Mouse (Mus musculus) embryo, embryonic 9.5 days (tissue): ENCODE results near the gene Pou2f2.

ENCODE experiments used
- DNase-seq: peaks from one replicate; pipeline ENCODE4 v3.0.0-alpha.2; 2017; ENCODE audit errors: extremely low spot score

Gene Pou2f2

GRCm38 (mm10) chr7:25150151-25150663 lies 29.3 kb downstream of the Pou2f2 start:
- DNase-seq = peak; percentile 40

DNA sequence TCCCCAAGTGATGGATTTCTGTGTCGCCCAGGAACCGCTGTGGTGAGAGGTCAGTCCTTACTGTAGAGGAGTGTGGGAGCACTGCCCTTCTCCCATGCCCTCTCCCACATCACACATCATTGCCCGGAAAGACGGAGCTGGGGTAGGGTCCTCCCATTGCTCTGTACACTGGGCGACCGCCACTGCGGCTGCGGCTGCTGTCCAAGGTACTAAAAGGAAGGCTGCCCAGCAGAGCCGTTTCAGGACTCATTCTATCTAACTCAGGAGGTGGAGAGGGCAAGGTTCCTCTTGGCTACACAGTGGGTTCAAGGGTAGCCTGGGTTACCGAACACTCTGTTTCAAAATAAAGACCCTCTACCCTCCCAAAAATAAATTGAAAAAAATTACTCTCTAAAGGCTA lies 33.6 kb downstream of the Pou2f2 start:
- peak; percentile 58 for DNase-seq

DNA sequence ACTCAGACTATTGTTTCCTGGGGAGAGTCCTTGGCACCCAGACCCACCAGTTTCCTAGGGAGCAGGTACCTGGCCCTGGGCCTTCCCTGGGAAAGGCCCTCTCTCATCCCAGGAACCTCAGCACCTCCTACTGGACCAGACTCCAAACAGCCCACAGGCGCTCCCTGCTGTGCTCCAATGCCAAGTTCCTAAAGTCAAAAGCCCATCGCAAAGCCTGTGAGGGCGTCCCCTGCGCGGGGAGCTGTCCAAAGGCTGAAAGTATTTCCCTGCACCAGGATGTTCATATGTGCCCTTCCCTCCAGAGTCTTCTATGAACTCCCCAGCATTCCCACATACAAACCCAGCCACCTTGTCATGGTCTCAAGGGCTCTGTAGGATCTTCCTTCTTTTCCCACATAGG lies 37.8 kb downstream of the Pou2f2 start:
- DNase-seq = peak; percentile 63

DNA sequence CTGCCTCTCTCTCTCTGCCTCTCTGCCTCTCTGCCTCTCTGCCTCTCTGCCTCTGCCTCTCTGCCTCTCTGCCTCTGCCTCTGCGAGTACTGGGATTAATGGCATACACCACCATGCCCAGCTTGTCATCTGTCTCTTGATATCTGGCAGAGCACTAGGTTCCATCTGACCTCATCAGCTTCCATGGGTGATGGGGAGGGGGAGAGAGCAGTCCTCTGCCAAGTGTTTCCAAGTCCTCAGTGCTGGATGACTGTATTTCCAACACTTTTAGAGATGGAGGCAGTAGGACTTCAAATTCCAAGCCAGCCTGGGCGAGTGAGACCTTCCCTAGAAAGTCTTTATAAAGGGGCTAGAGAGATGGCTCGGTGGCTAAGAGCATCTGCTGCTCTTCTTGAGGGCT lies 42.0 kb downstream of the Pou2f2 start:
- no peak for DNase-seq

DNA sequence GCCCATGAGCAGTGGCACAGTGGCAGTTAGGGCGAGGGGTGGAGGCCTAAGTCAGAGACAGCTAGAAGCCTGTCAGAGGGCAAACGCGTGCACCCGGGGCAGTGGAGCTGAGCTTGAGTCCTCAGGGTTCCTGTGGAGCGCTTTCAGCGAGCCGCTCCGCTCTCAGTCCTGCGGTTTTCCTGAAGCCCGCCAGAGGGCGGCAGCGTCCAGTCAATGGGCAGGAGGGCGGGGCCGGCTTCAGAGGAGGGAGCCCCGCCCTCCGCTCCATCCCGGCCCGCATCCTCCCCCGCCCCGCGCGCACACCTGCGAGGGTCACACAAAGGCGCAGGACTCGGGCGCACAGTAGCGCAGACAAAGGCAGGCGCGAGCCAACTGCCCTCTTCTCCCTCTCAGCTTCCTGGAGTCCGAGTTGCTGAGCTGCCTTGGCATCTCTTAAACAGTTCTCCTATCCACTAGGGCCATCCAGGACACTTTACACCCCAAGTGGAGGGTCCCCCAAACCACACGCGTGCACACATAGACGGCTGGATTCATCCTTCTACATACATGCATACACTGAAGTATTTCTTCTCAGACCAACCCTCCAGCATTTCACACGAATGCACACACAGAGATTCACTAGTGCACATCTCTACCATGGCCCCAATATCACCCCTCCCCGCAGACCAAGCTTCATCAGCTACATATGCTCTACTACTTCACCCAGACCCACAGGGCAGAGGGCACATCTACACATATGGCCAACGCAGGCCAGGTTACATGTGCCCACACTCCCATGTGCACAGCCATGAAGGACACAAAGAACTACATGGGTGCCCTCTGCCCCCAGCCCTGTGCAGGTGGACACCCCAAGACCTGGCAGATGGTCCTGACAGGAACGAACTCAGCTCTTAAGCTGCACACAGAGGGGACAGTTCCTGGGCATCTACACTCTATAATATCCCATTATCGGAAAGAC lies 46.2 kb downstream of the Pou2f2 start:
- peak; percentile 73 for DNase-seq

- no peak for DNase-seq
Measured at GRCm38 (mm10) chr7:25132318-25132960, 47.1 kb downstream of the Pou2f2 start.

GRCm38 (mm10) chr7:25131247-25131646 lies 48.3 kb downstream of the Pou2f2 start:
- DNase-seq = no peak

DNA sequence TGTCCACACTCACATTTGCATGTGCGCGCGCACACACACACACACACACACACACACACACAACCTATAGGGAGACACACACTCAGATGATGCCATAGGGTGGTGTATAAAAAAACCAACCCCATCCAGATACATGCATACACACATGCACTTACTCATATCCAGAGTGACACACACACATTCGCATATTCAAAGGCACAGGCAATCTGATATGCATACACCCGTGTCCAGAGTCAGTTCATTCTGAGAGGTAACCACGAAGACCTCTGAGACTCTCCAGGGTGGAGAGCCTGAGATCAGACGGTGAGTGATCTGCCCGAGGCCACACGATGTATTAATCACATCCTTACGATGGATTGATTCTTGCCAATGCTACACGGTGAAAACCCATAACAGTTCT lies 49.0 kb downstream of the Pou2f2 start:
- DNase-seq = no peak

GRCm38 (mm10) chr7:25129390-25129979 lies 50.0 kb downstream of the Pou2f2 start:
- no peak for DNase-seq

DNA sequence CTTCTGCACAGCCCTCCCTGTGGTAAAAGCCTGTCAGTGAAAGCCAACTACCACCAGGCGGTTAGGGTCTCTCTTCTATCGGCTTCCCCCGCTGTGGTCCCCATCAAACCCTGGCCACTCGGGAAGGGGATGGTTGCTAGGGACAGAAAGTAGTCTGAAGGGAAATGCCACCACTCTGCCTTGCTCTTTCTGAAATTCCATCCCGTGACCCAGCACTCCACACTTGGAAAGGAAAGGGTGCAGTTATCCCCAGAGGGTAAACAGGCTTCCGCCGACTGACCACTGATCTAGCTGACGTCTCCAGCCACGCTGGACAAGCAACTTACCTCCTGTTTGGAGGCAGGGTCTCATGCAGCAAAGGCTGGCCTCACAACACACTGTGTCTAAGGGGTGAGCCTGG lies 51.6 kb downstream of the Pou2f2 start:
- DNase-seq = no peak

DNA sequence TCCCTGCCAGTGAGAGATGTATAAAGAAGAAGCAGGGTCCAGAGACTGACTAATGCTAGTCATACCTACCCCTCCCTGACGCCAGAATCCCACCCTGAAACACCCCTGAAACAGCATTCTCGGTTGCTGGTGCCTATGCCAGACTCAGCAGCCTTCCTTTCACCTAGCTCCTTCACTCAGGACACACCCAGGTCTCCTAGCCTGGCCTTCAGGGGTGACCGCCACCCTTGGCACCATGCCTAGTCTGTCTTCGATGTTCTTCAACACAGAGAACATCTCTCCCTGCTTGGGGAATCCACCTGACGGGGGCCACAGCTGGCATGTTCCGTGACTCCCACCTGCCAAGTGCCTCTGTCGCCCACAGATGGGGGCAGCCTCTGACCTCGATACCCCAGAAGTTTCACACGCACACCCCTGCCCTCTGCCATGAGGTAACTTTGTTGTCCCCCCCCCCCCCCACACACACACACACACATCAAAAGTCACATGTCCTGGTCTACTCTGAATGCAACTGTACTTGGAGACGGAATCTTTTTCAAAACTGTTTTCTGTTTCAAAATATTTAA lies 53.7 kb downstream of the Pou2f2 start:
- no peak for DNase-seq

DNA sequence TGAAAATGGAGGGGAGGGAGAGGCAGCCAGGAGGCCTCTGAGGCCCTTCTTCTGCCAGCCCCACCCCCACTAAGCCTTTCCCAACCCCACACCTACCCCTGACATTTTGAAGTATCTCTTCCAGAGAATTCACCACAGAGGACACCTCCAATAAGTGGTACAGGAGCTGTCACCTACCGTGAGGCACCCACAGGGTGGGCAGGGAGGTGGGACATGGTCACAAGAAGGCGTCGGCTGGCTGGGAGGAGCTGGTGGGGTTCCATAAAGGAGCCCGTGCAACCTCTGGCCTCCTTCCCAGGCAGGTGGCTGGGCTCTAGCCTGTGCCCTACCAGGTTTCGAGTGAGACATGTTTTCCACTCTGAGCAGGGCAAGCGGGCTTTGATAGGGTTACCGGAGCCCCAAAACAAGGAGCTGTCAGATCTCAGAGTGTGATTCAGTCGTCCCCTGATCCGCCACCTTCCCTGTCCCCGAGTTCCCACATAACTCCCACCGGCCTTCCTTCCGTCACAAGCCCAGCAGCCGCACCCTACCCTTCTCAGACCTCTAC lies 58.2 kb downstream of the Pou2f2 start:
- no peak for DNase-seq

- no peak for DNase-seq
Measured at GRCm38 (mm10) chr7:25120061-25120834, 59.3 kb downstream of the Pou2f2 start.

DNA sequence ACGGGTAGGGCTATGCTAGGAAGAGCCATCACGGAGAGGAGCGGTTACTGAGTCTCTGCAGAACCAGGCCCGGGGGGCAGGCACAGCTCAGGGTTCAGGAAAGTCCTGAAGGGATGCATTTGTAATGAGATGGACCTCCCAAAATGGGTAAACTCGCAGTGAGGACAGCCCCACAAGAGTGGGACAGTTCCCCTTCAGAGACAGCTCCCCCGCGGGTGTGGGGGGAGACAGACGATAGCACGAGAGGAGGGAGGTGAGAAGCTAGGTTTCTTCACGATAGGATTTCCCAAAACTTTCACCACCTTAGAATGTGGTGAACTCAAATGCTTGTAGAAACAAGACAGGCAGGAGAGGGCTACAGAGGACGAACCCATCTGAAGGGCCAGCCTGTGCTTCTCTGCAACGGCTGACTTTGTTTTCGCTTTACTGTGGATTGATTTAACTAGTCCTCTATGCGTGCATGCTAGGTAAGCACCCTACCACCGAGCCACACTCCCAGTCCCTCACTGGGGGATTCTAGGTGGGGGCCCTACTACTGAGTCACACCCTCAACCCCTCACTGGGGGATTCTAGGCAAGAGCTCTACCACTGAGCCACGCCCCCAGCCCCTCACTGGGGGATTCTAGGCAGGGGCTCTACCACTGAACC lies 66.4 kb downstream of the Pou2f2 start:
- DNase-seq = no peak

DNA sequence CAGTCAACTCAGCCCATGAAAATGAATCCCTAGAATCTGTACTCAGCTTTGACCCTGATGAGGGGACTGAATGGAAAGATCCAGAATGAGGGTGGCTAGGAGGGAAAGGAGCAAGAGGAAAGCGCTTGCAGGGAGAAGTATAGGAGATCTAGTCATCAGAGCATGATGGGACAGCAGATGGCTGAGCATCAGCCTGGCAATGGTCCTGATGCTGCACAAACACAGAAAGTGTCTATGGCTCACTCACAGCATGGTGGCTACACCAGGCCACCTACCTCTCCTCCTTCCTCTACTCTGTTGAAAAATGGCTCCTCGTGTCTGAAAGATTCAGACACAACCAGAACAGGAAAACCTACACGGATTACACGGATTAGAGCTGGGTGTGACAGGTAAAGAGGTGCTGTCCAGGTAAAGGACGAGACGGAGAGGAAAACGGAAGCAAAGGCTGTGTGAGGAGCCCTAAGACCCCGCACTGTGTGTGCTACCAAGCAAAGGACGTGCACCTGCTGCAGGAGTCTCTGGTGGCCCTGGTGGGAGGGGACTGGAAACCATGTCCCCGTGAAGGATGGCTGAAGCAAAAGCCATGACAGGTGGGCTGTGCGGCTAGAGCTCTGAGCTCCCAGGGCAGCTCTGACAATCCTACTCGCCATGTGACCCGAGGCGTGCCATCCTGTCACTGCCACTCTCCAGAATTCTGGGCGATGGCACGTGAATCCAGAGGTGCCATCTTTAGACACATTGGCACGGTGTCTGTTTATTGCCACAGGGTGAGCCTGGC lies 67.2 kb downstream of the Pou2f2 start:
- no peak for DNase-seq

DNA sequence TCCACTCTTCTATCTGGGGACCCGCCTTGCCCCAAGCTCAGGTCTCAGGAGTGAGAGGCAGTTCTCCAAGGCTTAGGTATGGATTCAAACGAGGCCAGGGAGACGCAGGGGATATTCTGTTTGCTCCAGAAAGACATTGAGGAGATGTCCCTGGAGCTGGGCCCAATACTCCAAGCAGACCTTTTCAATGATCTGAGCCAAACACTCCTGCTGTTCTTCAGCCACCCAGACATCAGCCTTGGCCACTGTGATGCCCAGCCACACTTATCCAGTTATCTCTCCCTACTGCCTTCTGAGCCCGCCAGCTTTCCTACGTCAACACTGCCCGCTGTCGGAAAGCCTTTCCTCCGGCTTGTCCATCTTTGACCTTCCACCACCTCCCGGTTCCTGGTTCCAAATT lies 69.2 kb downstream of the Pou2f2 start:
- no peak for DNase-seq

DNA sequence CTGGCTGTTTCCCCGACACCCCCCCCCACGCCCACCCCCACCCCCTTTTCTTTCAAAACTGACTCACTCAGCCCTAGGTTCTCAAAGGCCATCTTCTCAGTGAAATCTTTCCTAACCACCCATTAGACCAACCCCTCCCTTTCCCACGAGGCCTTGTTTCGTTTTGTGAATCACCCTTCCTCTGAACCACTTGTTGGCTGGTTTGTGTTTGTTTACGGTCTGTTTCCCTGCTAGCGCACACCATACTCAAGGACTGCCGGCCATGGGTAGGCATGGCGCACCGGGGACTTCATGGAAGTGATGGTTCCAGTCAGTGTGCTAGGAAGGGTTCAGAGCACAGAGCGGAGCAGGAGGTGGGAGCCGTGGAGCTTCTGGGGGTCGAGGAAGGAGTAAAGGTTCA lies 70.2 kb downstream of the Pou2f2 start:
- no peak for DNase-seq

GRCm38 (mm10) chr7:25106790-25107502 lies 72.6 kb downstream of the Pou2f2 start:
- DNase-seq = no peak
